Mouse (Mus musculus) forebrain, embryonic 10.5 days (tissue): ENCODE measurements around the gene Zic4. TPM values are rescaled to one million over a fixed set of nuclear protein-coding genes. Genes with fewer than 3 reads are reported as not detected.

Source experiments
- DNase-seq: peaks from one replicate; pipeline ENCODE4 v3.0.0-alpha.2; 2017; ENCODE audit warnings: low spot score; ENCODE audit errors: extremely low spot score
- H3K27ac ChIP-seq: fragments of 300-500 bp; sonication (generic); 2 replicates; pipeline ENCODE4 v1.5.1; 2016; ENCODE audit warnings: mild to moderate bottlenecking
- H3K27me3 ChIP-seq: fragments of 300-500 bp; sonication (generic); 2 replicates; pipeline ENCODE4 v1.6.1; 2016; ENCODE audit warnings: mild to moderate bottlenecking; ENCODE audit not compliant: poor library complexity, severe bottlenecking
- H3K36me3 ChIP-seq: fragments of 300-500 bp; sonication (generic); replicated peaks from 2 replicates; pipeline ENCODE4 v1.6.1; 2016; ENCODE audit warnings: mild to moderate bottlenecking, moderate library complexity
- H3K4me1 ChIP-seq: fragments of 300-500 bp; sonication (generic); 2 replicates; pipeline ENCODE4 v1.6.1; 2016
- H3K4me3 ChIP-seq: fragments of 300-500 bp; sonication (generic); 2 replicates; pipeline ENCODE4 v1.5.1; 2016; ENCODE audit warnings: mild to moderate bottlenecking, moderate library complexity
- H3K9me3 ChIP-seq: fragments of 300-500 bp; sonication (generic); 2 replicates; pipeline ENCODE4 v1.6.1; 2016; ENCODE audit warnings: mild to moderate bottlenecking, moderate library complexity
- WGBS: fragments of 180-500 bp; shearing (Covaris S2); methylation state at CpG from one replicate; pipeline ENCODE4 v1.1.7; 2016; 5-methylcytosine and 5-hydroxymethylcytosine counted together
- polyA plus RNA-seq: library from polyadenylated mRNA; unstranded; fragments of >200 nt; fragmentation: Nextera tagmentation; extraction: Ambion mirVana; gene quantifications from 2 replicates; pipeline ENCODE4 v1.2.1, GENCODE M21; 2016

Gene Zic4
- polyA plus RNA-seq, 1 experiment from 2014 or later = 41.8 TPM

DNA sequence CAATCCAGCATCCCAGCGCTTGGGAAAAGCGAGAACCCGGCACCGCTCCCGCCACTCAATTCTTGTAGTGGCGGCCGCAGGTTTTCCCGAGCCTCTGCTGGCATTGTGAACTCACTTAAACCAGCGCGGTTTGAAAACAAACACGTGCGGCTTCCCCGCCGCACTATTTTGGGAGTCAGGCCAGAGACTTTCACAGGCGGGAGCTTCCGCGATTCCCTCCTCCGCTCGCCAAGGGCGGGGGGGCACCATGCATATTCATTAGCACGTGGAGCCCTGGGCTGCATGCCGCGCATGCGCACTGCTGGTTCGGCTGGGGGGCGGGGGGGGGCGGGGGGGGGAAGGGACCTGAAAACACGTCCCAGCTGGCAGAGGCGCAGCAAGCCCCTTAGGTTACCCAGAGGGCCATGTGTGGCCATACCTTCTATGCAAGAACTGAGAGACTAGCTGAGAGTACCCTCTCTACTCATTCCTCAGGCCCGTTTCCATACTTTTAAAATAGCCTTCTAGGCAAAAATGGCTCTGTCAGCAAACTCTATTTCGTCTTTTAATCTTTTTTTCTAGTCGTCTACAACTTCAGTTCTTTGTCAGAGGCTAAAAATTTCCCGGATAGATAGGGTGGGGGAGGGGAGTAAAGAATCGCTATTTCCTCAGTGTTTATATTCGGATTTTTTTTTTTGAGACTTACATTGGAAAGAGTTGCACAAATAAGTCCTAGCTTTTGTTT, 6.4 kb upstream of the Zic4 start:
- Histone ChIP-seq H3K27ac (peak overlapping the region; percentile 91), H3K9me3 (no peaks in the 10 kb centered on the region), H3K27me3 (peaks cover 99% of the 10 kb centered on the region), H3K4me3 (peak overlapping the region; percentile 85), H3K4me1 (peaks cover 69% of the 10 kb centered on the region), H3K36me3 (0 out of 2 replicates have a peak, but pooled peaks cover 6% of the 10 kb centered on the region)
- WGBS = under 1% methylated on average over 35 of the region's 35 CpGs
- DNase-seq = peak; percentile 91

DNA sequence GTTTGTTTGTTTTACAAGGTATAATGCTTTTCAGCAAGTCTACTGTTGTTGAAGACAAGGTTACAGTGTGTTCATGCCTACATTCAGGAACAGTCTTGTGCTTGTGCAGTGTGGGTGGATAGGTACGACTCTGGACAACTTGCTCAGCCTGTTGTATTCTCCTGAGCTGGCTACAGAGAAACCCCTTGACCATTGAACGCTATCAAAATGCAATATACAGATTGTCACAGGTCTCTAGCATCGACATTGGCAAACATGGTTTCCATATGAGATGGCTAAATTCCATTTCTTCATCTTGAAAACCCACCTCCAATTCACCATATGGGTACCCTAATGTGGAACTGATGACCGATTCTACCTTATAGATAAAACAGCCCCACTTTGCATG, 5.9 kb upstream of the Zic4 start:
- Histone ChIP-seq H3K36me3 (peaks cover 11% of the 10 kb centered on the region), H3K4me1 (peaks cover 69% of the 10 kb centered on the region), H3K27me3 (peaks cover 99% of the 10 kb centered on the region), H3K9me3 (no peaks in the 10 kb centered on the region), H3K27ac (peak overlapping the region; percentile 91), H3K4me3 (peak overlapping the region; percentile 85; the same call in 1 of the 2 replicates)
- DNase-seq = no peak
- WGBS = 8% methylated on average over 4 of the region's 4 CpGs

DNA sequence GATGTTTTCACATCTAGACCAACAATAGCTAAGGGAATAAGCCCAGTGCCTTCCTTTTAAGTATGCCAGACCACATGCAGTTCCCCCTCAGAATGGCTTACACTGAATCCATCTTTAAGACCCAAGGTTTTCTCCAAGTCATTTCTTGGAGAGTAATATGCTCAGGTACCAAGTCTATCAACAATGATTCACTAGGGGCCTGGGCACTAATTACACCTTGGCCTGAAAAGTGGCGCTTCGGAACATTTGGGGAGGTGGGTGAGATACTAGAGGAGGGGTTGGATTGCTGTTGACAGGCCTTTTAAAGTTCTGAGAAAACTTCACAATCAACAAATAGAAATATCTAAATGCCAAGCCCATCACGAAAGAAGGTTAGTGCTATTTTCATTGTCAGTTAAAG, 4.9 kb upstream of the Zic4 start:
- no peaks in the 10 kb centered on the region for H3K9me3 ChIP-seq
- peak overlapping the region; percentile 91 for H3K27ac ChIP-seq
- peaks cover 20% of the 10 kb centered on the region for H3K36me3 ChIP-seq
- peaks cover 70% of the 10 kb centered on the region for H3K4me1 ChIP-seq
- peak overlapping the region; percentile 85 for H3K4me3 ChIP-seq
- no peak for DNase-seq
- 10% methylated on average over 3 of the region's 3 CpGs for WGBS
- peaks cover 100% of the 10 kb centered on the region for H3K27me3 ChIP-seq

DNA sequence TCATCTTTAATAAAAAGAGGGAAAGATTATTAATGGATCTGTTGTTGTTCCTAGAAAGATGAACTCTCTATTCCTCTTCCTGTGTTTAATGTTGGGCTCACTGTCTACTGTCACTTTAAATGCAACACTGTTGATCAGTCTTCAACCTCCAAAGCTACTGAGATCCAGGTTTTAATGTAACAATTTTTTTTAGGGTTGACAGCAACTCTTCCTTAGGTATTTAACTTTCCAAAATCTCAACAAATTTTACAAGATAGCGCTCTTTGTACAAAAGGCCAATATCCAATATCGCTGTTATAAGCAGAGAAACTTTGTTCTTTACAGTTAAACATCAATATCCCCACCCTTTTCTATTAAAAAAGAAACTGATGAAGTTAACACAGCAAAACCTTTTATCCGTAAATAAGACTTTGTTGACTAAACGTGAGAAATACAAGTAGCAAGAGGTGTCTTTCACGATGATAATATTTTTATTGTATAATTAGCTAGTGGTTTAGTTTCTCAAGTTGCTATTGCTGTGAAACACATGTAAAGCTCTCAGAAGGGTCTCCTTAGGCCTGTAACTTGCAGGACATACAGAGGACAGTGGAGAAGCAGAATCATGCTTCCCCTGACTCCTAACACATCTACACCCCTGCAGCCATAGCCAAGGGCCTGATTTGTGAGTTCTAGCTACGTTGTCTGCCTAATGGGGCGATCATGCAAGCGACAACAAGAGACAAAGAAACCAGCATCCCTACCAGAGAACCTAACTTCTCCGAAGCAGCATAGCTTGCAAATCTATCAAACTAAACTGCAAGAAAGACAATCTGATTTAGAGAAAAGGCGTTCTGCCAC, 3.1 kb upstream of the Zic4 start:
- WGBS = 10% methylated on average over 10 of the region's 10 CpGs
- Histone ChIP-seq H3K27ac (peak overlapping the region; percentile 98), H3K4me1 (peaks cover 56% of the 10 kb centered on the region), H3K36me3 (peaks cover 38% of the 10 kb centered on the region), H3K4me3 (peak overlapping the region; percentile 85), H3K9me3 (no peaks in the 10 kb centered on the region), H3K27me3 (peaks cover 100% of the 10 kb centered on the region)
- DNase-seq = peak; percentile 50

DNA sequence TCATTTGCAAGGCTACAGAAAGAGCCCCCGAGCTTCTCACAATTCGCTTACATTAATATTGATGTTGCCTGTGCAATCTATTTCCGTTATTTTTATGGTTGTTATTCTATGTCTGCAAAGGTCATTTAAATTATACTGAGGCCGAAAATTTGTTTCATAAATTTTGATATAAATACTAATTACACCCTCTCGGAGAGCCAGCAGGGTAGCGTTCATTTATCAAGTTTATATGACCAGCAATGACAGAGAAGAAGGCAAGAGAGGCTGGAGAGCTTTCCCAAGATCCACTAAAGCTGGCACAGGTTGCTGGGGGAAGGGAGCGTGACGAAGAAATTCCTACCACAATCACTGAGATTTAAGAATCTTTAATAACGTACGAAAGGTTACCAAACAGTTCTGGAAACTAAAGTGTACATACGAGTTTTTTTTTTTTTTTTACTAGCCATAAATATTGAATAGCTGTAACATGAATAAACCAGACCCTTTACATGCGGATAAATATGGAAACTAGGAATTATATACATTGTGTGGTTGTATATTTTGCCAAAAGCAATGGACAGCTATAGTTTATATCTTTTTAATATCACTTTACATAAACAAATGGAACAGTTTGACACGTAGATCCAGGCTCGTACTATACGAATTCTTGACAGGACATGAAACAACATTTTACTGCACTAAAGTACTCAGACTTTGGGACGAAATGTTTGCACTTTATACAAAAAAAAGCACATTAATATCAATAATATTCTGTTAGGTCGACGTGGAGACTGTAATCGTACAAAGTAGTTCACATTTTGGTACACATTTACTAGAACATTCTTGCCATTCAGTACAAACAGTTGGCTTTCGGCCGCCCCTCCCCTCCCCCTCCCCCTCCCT, 1.8 kb upstream of the Zic4 start:
- Histone ChIP-seq H3K36me3 (peaks cover 43% of the 10 kb centered on the region), H3K4me1 (peaks cover 56% of the 10 kb centered on the region), H3K9me3 (no peaks in the 10 kb centered on the region), H3K27ac (peak overlapping the region; percentile 98), H3K4me3 (peak overlapping the region; percentile 85), H3K27me3 (peaks cover 100% of the 10 kb centered on the region)
- DNase-seq = no peak
- 4% methylated on average over 21 of the region's 21 CpGs for WGBS

DNA sequence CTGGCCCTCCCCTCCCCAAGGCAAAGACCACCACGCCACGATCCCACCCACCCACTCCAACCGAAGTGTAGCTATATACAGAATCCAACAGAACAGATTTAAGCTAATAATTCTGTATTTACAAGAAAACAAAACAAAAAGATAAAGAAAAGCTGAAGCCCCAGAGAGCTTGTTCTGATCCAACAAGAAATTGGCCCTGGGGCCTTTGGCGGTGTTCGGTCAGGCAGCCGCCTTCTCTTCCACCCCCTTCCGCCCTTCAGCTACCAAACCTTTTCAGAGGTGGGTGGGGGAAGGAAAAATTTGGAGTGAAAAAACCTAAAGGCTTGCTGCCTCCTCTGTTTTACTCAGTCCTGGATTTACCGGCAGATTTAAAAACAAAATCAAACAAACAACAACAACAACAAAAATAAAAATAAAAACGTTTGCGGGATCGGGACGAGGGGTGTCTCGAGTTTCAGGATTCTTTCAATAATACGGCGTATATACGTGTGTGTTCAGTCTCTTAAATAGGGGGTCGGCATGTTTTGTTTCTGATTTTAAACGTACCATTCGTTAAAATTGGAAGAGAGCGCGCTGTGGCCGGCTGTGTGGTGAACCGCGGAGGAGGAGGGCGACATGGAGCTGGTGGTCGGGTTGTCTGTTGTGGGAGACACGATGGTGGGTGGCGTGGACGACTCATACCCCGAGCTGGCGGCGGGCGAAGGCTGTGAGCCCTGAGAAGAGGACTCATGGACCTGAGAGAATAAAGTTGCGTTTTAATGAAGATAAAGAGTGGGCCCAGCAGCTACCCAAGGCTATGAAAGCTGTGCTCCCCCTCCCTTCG, 969 bp upstream of the Zic4 start:
- no peaks in the 10 kb centered on the region for H3K9me3 ChIP-seq
- peaks cover 100% of the 10 kb centered on the region for H3K27me3 ChIP-seq
- H3K4me1 ChIP-seq = peaks cover 54% of the 10 kb centered on the region
- peak overlapping the region; percentile 98 for H3K27ac ChIP-seq
- WGBS = 0% methylated on average over 35 of the region's 35 CpGs
- DNase-seq = peak; percentile 44
- H3K4me3 ChIP-seq = peak overlapping the region; percentile 85
- H3K36me3 ChIP-seq = peaks cover 43% of the 10 kb centered on the region

DNA sequence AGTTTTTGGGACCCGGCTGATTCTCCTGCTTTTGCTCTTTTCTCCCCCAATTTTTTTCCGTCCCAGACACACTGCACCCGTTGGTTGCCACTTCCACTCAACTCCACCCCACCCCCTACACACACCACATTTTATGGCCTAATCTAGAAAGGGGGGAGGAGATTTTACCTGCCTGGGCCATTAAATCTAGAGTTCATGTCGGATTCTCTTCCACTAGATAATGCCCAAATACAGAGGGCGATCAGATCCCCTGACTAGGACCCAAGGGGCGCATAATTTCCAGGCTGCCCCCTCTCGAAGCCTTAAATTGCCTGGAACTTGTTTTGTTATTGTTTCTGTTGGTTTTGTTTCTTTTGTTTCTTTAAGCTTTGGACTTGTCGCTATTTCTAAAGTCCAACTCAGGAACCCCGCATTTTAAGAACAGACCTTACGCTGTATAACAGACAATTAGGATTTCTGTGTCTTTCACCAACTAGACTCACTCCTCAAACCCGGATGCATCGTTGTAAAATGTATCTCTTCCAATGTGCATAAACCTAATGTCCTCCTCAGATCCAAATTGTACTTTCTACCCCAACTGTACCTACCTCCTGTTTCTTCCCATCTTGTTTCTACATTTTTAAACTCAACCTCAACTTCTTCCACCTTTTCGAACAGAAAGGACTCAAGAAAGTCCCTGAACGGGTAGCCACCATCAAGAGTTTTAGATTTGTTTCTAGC, 958 bp downstream of the Zic4 start:
- peak overlapping the region; percentile 85 for H3K4me3 ChIP-seq
- H3K27ac ChIP-seq = peak overlapping the region; percentile 98
- H3K9me3 ChIP-seq = no peaks in the 10 kb centered on the region
- H3K36me3 ChIP-seq = peaks cover 43% of the 10 kb centered on the region
- WGBS = 1% methylated on average over 14 of the region's 14 CpGs
- H3K4me1 ChIP-seq = peaks cover 62% of the 10 kb centered on the region
- H3K27me3 ChIP-seq = peaks cover 100% of the 10 kb centered on the region
- no peak for DNase-seq

DNA sequence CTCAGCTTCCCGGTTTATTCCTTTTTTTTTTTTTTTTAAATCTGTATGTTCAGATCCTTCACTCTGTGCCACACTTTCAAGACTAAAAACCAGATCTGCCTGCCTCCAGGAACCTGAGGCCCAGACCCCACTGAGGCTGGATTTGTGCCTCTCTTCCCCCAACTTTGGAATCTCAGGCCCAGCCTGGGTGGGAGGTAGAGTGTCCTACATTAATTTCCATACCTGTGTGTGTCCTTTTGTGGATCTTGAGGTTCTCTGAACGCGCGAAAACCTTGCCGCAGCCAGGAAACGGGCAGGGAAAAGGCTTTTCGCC, 1.6 kb downstream of the Zic4 start:
- WGBS = under 1% methylated on average over 7 of the region's 7 CpGs
- no peak for DNase-seq
- no peaks in the 10 kb centered on the region for H3K9me3 ChIP-seq
- H3K27me3 ChIP-seq = peaks cover 100% of the 10 kb centered on the region
- H3K27ac ChIP-seq = peak overlapping the region; percentile 98
- H3K4me1 ChIP-seq = peaks cover 68% of the 10 kb centered on the region
- peaks cover 43% of the 10 kb centered on the region for H3K36me3 ChIP-seq
- H3K4me3 ChIP-seq = peak overlapping the region; percentile 85

DNA sequence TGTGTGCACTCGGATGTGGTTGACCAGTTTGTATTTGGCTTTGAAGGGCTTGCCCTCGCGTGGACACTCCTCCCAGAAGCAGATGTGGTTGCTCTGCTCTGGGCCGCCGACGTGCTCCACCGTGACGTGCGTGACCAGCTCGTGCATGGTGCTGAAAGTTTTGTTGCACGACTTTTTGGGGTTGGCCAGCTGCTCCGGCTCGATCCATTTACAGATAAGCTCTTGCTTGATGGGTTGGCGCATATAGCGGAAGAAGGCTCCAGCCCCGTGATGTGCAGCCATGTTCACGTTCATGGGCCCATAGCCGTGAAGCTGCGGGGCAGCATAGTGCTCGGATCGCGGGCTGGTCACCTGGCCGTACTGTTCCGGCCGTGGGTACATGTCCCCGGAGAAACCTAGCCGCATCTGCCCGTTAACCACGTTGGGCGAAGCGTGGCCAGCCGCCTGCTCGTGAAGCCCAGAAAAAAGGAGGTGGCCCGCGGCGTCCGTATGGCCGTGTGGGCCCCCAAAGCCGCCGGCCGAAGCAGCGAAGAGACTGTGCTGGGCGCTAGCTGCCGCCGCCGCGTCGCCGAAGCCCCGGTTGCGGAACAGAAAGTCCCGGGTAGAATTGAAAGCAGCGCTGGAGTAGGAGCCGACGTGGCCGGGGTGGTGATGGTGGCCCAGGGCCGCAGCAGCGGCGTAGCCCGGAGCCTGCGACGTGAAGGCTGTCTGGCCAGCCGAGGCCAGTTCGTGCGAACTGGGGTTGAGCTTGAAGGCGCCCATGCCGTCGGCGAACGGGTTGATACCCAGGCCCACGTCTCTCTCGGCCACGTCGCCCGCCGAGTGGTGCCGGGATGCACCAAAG, 2.1 kb downstream of the Zic4 start:
- Histone ChIP-seq H3K27me3 (peaks cover 100% of the 10 kb centered on the region), H3K27ac (peak overlapping the region; percentile 98), H3K9me3 (no peaks in the 10 kb centered on the region), H3K36me3 (peaks cover 40% of the 10 kb centered on the region), H3K4me1 (peaks cover 70% of the 10 kb centered on the region), H3K4me3 (peak overlapping the region; percentile 85)
- under 1% methylated on average over 74 of the region's 77 CpGs for WGBS
- peak; percentile 49 for DNase-seq

DNA sequence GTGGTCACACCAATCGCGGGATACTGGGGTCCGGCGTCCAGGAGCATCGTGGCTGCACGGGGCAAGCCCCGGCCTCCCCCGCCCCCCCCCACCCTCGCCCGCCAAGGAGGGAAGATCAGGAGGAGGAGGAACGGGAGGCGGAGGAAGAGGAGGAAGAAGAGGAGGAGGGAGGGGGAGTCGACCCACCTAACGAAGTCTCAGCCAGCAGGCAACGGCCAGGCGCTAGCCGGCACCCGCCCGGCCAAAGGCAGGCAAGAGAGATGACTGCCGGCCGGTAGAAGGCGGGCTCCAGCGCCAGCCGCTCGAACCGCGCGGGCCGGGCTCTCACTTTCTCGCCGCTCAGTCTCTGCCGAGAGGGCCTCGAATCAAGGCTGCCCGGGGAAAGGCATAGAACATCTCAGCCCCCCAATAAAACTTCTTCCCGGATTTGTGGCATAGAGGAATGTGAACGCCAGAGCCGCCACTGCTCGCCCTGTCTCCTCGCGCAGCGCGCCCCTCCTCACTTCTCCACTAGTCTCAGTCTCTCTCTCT, 2.8 kb downstream of the Zic4 start:
- Histone ChIP-seq H3K36me3 (peaks cover 39% of the 10 kb centered on the region), H3K9me3 (no peaks in the 10 kb centered on the region), H3K4me3 (peak overlapping the region; percentile 85), H3K27ac (peak overlapping the region; percentile 98), H3K4me1 (peaks cover 75% of the 10 kb centered on the region), H3K27me3 (peaks cover 100% of the 10 kb centered on the region)
- under 1% methylated on average over 42 of the region's 42 CpGs for WGBS
- DNase-seq = peak; percentile 79
